Mouse (Mus musculus): Measurements from ENCODE around the gene Plvap. TPM values are rescaled to one million over a fixed set of nuclear protein-coding genes. Genes with fewer than 3 reads are reported as not detected.

Plvap gene
- total and polyA plus RNA-seq, 2 experiments from 2014 or later = 51.6 to 64.8 TPM

DNA sequence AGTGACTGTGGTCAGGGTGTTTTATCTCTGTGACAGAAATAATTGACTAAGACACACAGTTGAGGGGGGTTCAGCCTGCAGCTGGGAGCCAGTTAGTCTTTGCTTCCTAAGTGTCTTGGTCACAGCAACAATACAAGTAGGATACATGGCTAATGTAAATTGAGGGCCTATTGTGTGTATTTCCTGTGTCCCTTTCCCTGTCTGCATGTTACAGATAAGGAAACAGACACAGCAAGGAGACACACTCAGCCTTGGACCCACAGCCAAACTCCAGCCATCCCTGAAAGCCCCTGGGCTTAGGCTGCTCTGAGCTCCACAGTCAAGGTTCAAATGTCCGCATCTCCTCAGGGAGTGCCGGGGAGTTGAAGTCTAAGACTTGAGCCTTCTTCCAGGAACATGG is 43.1 kb upstream of the Plvap start:
- H3K36me3 ChIP-seq (replicated peaks; ENCODE audit: control insufficient read depth, insufficient read depth, low read length) = no peaks in the 10 kb centered on the region
- no peak overlapping the region for H3K4me2 ChIP-seq (ENCODE audit: low read depth, low read length)
- no peak overlapping the region for H3K27ac ChIP-seq (ENCODE audit: low read depth)
- H3K4me3 ChIP-seq (ENCODE audit: low read depth, low read length) = no peak overlapping the region
- peaks cover 25% of the 10 kb centered on the region for H3K27me3 ChIP-seq (ENCODE audit: control insufficient read depth, insufficient read depth, low read length)
- 94% methylated on average over 2 of the region's 2 CpGs for WGBS
- TF ChIP-seq EP300 (IDR thresholded peaks at IDR 0.05; ENCODE audit: low read depth) = no peak
- no peak for TF ChIP-seq CTCF (IDR thresholded peaks at IDR 0.05; ENCODE audit: low read depth)
- DNase-seq (ENCODE audit: low spot score) = no peak
- ATAC-seq (ENCODE audit: insufficient read depth, low read depth) = peak; percentile 25
- H3K4me1 ChIP-seq (ENCODE audit: control insufficient read depth, insufficient read depth) = 0 out of 2 replicates have a peak, but pooled peaks cover 4% of the 10 kb centered on the region
- H3K9me3 ChIP-seq (replicated peaks; ENCODE audit: control insufficient read depth, low read length) = no peaks in the 10 kb centered on the region
- no peak overlapping the region for H3K9ac ChIP-seq (replicated peaks; ENCODE audit: low read depth, low read length)

DNA sequence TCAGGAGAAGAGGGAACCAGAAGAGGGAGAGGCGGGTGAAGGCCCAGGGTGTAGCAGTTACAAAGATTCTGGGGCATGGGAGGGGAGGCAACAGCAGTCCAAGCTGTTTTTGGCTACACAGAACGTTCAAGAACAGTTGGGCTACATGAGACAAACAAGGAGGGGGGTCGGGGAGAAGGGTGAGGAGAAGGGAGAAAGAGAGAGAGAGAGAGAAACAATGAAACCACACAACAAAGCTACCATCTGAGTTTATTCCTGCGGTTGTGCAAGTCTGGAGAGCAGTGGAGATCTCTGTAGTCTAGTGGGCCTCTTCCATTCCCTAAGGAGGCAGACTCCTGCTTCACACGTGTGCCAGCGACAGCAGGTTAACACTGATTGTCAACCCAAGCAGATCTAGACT is 42.4 kb upstream of the Plvap start:
- no peak overlapping the region for H3K9ac ChIP-seq (replicated peaks; ENCODE audit: low read depth, low read length)
- 64% methylated on average over 6 of the region's 6 CpGs for WGBS
- no peaks in the 10 kb centered on the region for H3K36me3 ChIP-seq (replicated peaks; ENCODE audit: control insufficient read depth, insufficient read depth, low read length)
- no peak for TF ChIP-seq EP300 (IDR thresholded peaks at IDR 0.05; ENCODE audit: low read depth)
- no peak for TF ChIP-seq CTCF (IDR thresholded peaks at IDR 0.05; ENCODE audit: low read depth)
- H3K4me1 ChIP-seq (ENCODE audit: control insufficient read depth, insufficient read depth) = 0 out of 2 replicates have a peak, but pooled peaks cover 4% of the 10 kb centered on the region
- peaks cover 18% of the 10 kb centered on the region for H3K27me3 ChIP-seq (ENCODE audit: control insufficient read depth, insufficient read depth, low read length)
- no peak overlapping the region for H3K4me3 ChIP-seq (ENCODE audit: low read depth, low read length)
- H3K4me2 ChIP-seq (ENCODE audit: low read depth, low read length) = no peak overlapping the region
- DNase-seq (ENCODE audit: low spot score) (no peak), ATAC-seq (ENCODE audit: insufficient read depth, low read depth) (no peak)
- no peaks in the 10 kb centered on the region for H3K9me3 ChIP-seq (replicated peaks; ENCODE audit: control insufficient read depth, low read length)
- H3K27ac ChIP-seq (ENCODE audit: low read depth) = peak overlapping the region; percentile 34; the same call in 1 of the 2 replicates

DNA sequence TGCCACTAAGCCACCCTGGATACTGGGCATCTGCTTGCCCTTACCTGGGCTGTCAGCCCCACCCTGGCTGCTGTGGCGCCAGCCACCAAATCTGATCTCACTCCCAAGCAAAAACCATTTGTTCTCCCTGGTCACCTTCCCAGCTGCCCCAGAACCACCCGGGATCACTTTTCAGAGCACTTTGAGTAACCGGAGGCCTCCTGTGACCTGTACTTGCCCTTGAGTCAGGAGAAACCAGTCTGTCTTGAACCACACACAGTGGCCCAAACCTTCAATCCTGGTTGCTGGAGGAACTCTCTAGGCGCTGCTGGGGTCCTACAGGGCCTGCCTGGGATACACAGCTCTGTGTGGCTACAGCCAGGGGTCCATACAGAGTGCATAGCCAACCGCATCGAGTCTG is 41.2 kb upstream of the Plvap start:
- peaks cover 9% of the 10 kb centered on the region for H3K36me3 ChIP-seq (replicated peaks; ENCODE audit: control insufficient read depth, insufficient read depth, low read length)

GRCm38 (mm10) chr8:71550754-71551153 is 39.2 kb upstream of the Plvap start:
- no peak for ATAC-seq (ENCODE audit: insufficient read depth, low read depth)
- WGBS = 57% methylated on average over 7 of the region's 7 CpGs
- Histone ChIP-seq H3K4me2 (ENCODE audit: low read depth, low read length) (no peak overlapping the region), H3K36me3 (replicated peaks; ENCODE audit: control insufficient read depth, insufficient read depth, low read length) (peaks cover 28% of the 10 kb centered on the region), H3K27ac (ENCODE audit: low read depth) (no peak overlapping the region), H3K4me1 (ENCODE audit: control insufficient read depth, insufficient read depth) (no peaks in the 10 kb centered on the region), H3K9me3 (replicated peaks; ENCODE audit: control insufficient read depth, low read length) (no peaks in the 10 kb centered on the region), H3K9ac (replicated peaks; ENCODE audit: low read depth, low read length) (no peak overlapping the region), H3K4me3 (ENCODE audit: low read depth, low read length) (no peak overlapping the region), H3K27me3 (ENCODE audit: control insufficient read depth, insufficient read depth, low read length) (no peaks in the 10 kb centered on the region)
- no peak for DNase-seq (ENCODE audit: low spot score)
- TF ChIP-seq CTCF (IDR thresholded peaks at IDR 0.05; ENCODE audit: low read depth) = no peak
- no peak for TF ChIP-seq EP300 (IDR thresholded peaks at IDR 0.05; ENCODE audit: low read depth)

More for the DNA sequence above, 41.2 kb upstream of the Plvap start:
- TF ChIP-seq CTCF (IDR thresholded peaks at IDR 0.05; ENCODE audit: low read depth) = no peak
- TF ChIP-seq EP300 (IDR thresholded peaks at IDR 0.05; ENCODE audit: low read depth) = no peak
- H3K27me3 ChIP-seq (ENCODE audit: control insufficient read depth, insufficient read depth, low read length) = peaks cover 6% of the 10 kb centered on the region
- ATAC-seq (ENCODE audit: insufficient read depth, low read depth) (no peak), DNase-seq (ENCODE audit: low spot score) (no peak)
- no peak overlapping the region for H3K27ac ChIP-seq (ENCODE audit: low read depth)
- H3K4me1 ChIP-seq (ENCODE audit: control insufficient read depth, insufficient read depth) = no peaks in the 10 kb centered on the region
- H3K9ac ChIP-seq (replicated peaks; ENCODE audit: low read depth, low read length) = no peak overlapping the region
- H3K4me2 ChIP-seq (ENCODE audit: low read depth, low read length) = no peak overlapping the region
- H3K9me3 ChIP-seq (replicated peaks; ENCODE audit: control insufficient read depth, low read length) = no peaks in the 10 kb centered on the region
- no peak overlapping the region for H3K4me3 ChIP-seq (ENCODE audit: low read depth, low read length)
- 60% methylated on average over 6 of the region's 6 CpGs for WGBS

DNA sequence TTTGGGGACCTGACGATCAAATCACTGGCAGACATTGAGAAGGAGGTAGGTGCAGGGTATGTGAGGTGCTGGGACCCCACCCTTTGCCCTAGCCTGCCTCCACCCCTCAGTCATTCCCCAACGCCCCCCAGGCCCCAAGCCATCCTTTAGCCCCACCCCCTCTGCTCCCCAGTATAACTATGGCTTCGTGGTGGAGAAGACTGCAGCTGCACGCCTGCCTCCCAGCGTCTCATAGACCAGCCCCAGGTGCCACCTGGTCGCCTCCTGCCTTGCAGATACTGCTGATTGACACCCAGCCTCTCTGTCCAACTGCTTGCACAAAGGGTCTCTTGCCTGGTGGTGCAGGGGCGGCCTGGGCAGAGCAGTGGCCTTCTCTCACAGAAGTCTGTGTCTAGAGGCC is 36.0 kb upstream of the Plvap start:
- Histone ChIP-seq H3K9ac (replicated peaks; ENCODE audit: low read depth, low read length) (no peak overlapping the region), H3K4me3 (ENCODE audit: low read depth, low read length) (no peak overlapping the region), H3K4me1 (ENCODE audit: control insufficient read depth, insufficient read depth) (peaks cover 6% of the 10 kb centered on the region; the same call in 1 of the 2 replicates), H3K9me3 (replicated peaks; ENCODE audit: control insufficient read depth, low read length) (no peaks in the 10 kb centered on the region), H3K27me3 (ENCODE audit: control insufficient read depth, insufficient read depth, low read length) (no peaks in the 10 kb centered on the region), H3K36me3 (replicated peaks; ENCODE audit: control insufficient read depth, insufficient read depth, low read length) (peaks cover 35% of the 10 kb centered on the region), H3K4me2 (ENCODE audit: low read depth, low read length) (no peak overlapping the region), H3K27ac (ENCODE audit: low read depth) (no peak overlapping the region)
- ATAC-seq (ENCODE audit: insufficient read depth, low read depth) (no peak), DNase-seq (ENCODE audit: low spot score) (no peak)
- 84% methylated on average over 7 of the region's 7 CpGs for WGBS
- TF ChIP-seq EP300 (IDR thresholded peaks at IDR 0.05; ENCODE audit: low read depth) (no peak), CTCF (IDR thresholded peaks at IDR 0.05; ENCODE audit: low read depth) (no peak)

GRCm38 (mm10) chr8:71545053-71545452 is 33.5 kb upstream of the Plvap start:
- Histone ChIP-seq H3K9me3 (replicated peaks; ENCODE audit: control insufficient read depth, low read length) (no peaks in the 10 kb centered on the region), H3K4me3 (ENCODE audit: low read depth, low read length) (no peak overlapping the region), H3K4me2 (ENCODE audit: low read depth, low read length) (no peak overlapping the region), H3K27me3 (ENCODE audit: control insufficient read depth, insufficient read depth, low read length) (no peaks in the 10 kb centered on the region), H3K36me3 (replicated peaks; ENCODE audit: control insufficient read depth, insufficient read depth, low read length) (peaks cover 35% of the 10 kb centered on the region), H3K4me1 (ENCODE audit: control insufficient read depth, insufficient read depth) (peaks cover 6% of the 10 kb centered on the region; the same call in 1 of the 2 replicates), H3K27ac (ENCODE audit: low read depth) (no peak overlapping the region), H3K9ac (replicated peaks; ENCODE audit: low read depth, low read length) (no peak overlapping the region)
- no peak for ATAC-seq (ENCODE audit: insufficient read depth, low read depth)
- 89% methylated on average over 11 of the region's 11 CpGs for whole genome bisulfite sequencing
- TF ChIP-seq CTCF (IDR thresholded peaks at IDR 0.05; ENCODE audit: low read depth) (no peak), EP300 (IDR thresholded peaks at IDR 0.05; ENCODE audit: low read depth) (no peak)
- no peak for DNase-seq (ENCODE audit: low spot score)

Data from heart, postnatal 0 days (tissue).